Mouse (Mus musculus) heart, adult 8-10 months (tissue): ENCODE results near the gene Arid1b. TPM values are rescaled to one million over a fixed set of nuclear protein-coding genes. Genes with fewer than 3 reads are reported as not detected.
"Not testable (repeated sequence)": the region's sequence is repeated elsewhere in the genome, so short reads cannot be mapped to it uniquely, and the experiment has no call there.

Experiments used
- DNase-seq: peaks from one replicate; pipeline ENCODE4 v3.0.0; 2022; ENCODE audit warnings: low spot score
- total RNA-seq, 4 experiments: library from RNA; stranded (reverse); gene quantifications; 2 replicates each; pipeline ENCODE4 v1.2.4; 2022

Arid1b gene
- total RNA-seq, 4 experiments from 2014 or later = 25.0 to 27.2 (median 26.2) TPM

DNA sequence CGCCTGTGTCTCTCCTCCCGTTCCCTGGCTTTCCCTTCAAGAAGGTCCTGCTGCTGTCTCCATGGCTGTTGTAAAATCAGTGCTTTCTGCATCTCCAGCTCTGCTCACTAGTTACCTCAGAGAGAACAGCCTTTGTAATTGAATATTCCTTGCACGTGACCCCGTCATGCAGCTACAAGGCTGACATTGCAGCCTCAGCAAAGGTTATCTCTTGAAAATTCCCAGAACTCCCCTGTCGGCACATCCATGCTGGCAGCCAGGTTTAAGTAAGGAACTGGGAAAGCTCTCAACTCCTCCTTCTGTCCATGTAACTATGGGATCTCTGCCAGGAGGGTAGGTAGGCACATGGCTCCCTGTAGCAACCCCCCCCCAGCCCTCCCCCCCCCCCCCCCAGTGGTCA, 91.8 kb downstream of the Arid1b start:
- peak; percentile 27 for DNase-seq

DNA sequence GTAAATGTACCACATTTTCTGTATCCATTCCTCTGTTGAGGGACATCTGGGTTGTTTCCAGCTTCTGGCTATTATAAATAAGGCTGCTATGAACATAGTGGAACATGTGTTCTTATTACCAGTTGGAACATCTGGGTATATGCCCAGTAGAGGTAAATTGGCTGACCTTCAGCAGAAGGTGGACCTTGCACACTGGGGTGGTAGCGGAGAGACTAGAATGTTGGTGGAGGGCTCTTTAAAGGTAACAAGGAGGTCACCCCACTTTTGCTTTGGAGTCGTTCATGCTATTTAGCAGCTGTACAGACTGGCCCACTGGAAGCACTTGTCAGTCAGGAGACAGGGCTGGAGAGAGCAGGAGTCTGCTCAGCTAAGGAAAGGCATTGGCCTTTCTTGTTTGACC, 94.1 kb downstream of the Arid1b start:
- DNase-seq = not testable (repeated sequence)

DNA sequence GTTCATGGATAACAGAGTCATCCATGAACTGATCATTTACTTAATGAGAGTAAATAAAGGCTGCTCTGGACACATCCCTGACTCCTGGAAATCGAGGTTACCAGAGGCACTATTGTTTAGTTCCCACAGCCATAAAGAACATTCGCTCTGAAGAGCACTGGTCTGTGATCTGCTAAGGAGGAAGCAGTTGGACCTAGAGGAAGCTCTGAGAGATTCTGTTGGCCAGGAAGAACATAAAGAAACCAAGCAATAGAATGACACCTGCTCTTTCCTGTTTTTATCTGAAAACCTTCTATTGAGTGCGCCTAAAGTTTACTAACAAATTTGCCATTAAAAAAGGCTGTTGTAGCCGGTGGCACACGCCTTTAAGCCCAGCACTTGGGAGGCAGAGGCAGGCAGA, 94.7 kb downstream of the Arid1b start:
- DNase-seq = no peak

DNA sequence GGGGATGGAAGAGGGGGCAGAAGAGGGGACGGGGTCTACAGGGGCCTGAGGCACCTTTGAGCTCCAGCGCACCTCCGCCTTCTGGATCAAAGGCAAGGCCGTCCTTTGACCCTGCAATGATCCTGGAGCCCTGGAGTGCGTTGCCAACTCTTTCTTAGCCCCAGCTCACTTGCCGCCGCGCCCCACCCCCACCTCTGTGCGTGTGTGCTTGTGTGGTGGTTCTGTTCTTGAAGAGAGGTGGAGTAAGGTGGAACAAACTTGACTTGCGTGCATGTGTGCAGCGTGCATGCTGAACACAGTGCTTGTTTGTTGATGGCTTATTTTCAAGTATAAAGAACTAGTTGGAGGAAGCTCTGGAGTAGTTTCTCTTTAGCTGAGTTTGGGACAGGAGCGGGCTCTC, 95.4 kb downstream of the Arid1b start:
- DNase-seq = no peak

DNA sequence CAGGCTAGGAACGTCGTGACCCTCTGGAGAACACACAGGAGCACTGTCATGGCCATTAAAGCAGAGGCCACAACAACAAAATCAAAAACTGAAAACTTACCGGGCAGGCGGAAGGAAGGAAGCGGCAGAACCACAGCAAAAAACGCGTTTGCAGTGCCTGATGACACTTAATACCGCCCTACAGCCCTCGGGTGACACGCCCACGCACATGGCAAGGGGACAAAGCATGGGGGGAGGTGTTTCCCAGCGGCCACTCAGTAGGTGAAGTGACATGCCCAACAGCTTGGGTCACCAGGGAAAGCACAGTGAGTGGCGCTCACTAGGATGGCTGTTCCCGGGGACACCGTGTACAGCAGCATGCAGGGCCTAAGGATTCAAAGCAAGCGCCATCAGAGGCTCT, 97.4 kb downstream of the Arid1b start:
- no peak for DNase-seq

DNA sequence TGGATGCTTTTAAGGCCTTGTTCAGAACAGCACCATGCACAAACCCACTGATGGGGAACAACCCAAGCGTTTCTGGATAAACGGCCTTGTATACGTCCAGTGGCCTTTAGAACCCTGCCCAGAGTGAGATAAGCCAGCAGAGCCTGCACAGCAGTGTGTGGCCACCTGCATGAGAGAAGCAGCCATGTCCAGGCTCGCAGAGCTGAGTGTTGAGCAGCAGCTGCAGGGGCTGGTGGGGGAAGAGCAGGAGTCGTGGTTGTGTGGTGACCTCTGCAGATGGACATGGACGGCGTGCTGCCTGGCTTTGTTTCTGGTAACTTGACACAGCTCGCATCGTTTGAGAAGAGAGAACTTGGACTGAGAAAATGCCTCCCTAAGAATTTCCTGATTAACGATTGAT, 97.8 kb downstream of the Arid1b start:
- DNase-seq = no peak

DNA sequence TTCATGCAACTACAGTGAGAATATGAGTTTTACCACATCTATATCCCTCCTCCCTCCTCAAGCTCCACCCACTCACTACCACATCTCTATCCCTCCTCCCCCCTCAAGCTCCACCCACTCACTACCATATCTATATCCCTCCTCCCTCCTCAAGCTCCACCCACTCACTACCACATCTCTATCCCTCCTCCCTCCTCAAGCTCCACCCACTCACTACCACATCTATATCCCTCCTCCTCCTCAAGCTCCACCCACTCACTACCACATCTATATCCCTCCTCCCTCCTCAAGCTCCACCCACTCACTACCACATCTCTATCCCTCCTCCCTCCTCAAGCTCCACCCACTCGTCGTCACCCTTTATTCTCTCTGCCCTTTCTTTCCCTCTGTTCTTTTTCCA, 99.2 kb downstream of the Arid1b start:
- not testable (repeated sequence) for DNase-seq

DNA sequence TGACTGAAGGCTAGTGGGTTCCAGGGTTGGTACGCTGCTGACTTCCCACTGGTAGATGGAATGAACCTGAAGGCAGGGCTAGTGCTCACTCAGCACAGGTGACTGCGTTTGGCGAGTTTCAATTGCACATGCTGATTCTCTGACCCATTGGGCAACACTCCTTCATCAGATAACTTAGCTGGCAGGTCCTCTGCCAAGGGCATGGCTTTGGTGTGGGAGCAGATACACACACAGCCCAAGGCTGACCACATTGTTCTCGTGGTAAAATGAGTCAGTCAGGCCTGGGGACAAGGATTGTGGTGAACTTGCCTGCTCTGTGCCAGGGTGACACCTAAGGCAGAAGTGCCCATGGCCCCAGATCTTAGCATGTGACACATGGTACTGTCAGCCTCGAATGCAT, 100.5 kb downstream of the Arid1b start:
- no peak for DNase-seq

DNA sequence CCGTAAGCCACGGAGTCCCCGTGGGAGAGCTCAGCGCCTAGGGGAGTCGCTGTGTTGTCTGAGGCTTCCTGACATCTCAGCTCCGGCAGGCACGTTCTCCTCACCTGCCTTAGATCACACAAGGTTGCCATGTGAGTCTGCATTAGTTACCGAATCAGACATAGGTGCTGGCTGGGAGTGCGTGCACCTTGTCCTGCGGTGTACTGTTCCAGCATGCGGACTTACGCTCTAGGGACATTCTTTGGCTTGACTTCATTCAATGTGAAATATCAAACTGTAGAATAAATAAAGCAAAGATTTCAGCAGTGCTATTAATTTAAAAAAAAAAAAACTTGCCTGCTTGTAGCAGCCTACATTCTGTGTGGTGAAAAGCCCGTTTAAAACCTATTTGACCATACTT, 101.6 kb downstream of the Arid1b start:
- DNase-seq = no peak

DNA sequence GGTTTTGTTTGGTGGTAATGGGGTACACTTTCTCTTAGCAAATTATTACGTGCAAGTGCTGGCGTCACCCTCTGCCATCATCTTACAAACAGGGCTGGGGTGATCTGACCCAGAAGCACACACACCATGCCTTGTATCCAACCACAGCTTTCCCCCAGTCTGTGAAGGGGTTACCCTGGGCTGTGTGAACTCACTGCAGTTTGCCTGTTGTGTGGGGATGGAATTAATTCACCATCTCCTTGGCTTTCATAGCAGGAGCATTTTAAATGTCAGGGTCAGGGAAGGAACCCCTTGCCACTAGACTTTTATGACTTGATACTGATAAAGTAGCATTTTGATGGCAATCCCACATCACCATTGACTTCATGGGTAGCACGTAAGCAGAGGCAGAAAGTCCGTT, 102.9 kb downstream of the Arid1b start:
- no peak for DNase-seq

DNA sequence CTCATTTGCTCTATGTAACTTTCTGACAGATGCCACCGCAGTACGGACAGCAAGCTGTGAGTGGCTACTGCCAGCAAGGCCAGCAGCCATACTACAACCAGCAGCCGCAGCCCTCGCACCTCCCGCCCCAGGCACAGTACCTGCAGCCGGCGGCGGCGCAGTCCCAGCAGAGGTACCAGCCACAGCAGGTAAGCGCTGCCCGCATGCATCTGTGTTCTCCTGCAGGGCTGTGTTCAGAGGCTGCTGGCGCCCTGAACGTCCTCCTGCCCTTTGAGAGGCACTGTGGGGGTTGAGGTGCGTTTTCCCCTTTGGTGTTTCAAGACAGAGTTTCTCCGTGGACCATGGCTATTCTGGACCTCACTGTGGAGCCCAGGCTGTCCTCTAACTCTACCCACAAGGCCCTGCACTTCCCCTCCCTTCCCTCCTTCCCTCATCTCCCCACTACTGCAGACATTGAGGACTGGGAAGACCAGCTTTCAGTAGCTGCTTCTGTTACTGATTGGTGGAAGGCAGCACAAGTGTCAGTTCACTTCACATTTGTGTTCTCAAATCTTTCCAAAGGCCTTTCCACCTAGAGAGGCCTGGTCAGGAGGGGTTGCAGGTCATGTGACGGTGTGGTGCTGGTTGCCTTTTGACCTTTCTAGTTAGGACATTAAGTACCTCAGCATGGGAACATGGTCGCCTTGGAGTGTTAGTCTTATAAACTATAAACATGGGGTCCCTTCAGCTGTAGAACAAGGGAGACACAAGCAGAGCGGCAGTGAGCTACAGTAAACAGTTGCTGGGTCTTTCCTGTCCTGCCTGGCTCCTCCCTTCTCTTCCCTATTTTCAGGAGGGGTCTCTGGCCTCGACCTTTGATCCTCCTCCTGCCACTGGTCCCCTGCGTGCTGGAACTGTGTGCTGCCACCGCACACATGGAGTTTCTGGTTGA, 103.7 kb downstream of the Arid1b start:
- no peak for DNase-seq

DNA sequence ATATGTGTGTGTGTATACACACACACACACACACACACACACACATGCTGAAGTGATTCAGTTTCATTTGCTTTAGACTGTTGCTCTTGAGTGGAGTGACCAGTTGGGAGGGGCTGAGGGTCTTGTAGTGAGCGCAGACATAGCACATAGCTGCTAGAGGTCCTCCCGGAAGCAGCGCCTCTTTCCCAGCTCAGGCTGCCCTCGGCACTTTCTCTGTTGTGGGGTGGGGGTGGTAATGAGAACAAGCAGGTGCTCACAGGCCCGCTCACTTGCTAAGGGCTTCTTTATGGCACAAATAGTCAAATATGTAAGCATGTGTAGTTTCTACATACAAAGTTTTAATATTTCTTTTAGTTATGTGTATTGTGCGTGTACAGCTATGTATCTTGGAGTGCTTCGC, 104.6 kb downstream of the Arid1b start:
- DNase-seq = no peak

DNA sequence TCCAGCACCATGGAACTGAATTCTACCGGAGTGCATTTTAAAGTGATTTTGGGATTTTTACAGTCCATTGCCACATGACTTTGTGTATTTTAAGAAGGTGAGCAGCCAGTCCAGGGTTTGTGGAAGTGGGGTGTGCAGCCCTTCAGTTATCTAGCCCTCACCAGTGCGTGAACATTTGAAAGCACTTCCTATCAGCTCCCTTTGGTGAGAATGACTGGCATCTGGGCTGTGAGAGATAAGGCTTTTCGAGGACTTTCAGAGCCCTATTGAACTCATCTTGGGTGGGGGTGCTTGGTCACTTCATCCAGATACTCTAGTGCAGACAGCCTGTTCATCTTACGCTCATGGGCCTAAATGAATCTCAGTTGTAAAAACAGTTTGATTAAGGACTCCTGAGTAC, 105.1 kb downstream of the Arid1b start:
- no peak for DNase-seq

DNA sequence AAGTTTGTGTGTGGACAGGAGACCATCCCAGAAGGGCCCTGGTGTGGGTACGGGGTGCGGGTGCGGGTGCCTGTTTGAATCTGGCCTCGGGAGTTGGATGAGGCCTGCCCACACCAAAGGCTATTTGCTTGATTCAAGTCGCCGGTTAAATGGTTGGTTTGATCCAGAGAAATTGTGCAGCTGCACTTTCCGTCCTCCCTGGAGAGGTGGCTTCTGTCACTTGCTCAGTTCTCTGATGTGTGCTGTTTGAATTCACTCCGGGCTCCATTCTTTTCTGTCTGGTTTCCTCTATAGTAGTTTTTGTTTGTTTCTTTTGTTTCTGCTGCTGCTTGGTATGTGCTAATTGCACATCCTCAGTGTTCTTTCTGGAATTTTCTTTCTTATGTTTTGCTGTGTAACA, 107.0 kb downstream of the Arid1b start:
- DNase-seq = no peak

DNA sequence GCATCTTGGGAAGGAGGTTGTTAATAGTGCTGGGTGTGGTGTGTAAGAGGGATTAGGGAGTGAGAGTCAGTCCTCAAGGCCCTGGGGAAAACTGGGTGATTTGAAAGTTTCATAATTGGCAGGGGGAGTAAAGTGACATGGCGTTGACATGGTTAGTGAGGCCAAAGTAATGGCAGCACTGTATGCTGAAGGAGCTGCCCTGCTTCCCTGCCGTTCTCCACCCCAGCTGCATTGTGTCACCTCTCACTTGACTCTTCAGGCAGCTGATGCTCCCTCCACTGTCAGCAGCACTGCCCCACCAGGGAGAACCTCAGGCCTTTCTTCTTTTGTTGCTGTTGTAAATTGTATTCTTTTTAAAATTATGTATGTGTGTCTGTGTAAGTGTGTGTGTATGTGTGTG, 107.8 kb downstream of the Arid1b start:
- no peak for DNase-seq

DNA sequence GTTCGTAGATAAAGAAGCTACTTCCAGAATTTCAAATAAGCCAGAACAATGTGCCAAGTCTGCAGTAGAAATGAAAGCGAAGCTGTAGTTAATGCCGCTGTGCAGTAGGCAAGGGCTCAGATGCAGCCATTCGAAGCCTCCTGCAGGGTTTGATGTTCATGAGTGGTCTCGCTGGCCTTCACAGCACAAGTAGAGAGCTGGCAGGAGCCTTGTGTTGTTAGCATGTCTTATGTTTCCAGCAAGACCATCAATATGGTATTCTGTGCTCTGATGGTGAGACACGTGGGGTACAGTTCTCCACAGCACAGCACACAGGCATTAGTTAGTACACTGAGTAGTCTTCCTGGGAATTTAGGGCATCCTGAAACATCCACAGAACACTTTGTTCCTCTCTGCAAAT, 111.6 kb downstream of the Arid1b start:
- no peak for DNase-seq

DNA sequence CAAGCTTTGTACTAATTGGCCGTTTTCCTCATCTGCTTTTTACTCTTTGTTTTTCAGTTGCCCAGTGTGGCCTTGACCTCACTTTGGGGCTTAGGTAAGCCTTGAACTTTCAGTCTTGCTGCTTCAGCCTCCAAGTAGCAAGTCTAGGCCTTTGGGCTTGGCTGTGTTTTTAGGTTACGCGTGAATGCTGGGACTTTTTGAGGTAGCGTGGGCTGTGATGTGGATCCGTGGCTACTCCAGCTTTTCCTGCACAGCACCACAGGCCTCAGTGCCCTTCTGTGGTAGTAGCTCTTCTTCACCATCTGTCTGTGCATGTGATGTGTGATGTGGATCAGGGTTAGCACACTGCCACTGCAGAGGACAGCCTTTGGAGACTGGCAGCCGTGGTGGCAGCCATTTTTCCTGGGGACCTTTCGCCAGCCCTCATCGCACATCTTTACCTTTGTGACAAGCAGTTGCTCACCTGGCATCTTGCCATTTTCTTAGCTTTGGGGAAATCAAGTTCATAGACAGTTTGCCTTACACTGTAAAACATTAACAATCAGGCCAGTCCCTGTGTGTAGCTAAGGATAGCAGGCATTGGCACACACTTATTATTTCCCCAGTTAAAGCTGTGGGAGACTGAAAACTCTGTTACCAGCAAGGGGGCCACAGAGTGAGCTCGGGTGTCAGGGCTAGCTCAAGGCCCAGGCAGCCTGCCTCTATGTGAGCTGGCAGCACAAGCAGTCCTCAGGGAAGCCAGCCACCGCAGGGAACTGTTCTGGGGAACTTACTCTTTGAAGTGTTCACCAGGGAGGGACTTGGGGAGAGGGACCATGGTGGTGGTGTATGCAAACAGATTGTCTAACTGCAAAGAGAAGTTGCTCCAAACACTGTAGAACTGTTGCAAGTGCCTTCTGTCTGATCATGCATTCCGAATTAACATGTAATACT, 112.4 kb downstream of the Arid1b start:
- no peak for DNase-seq

DNA sequence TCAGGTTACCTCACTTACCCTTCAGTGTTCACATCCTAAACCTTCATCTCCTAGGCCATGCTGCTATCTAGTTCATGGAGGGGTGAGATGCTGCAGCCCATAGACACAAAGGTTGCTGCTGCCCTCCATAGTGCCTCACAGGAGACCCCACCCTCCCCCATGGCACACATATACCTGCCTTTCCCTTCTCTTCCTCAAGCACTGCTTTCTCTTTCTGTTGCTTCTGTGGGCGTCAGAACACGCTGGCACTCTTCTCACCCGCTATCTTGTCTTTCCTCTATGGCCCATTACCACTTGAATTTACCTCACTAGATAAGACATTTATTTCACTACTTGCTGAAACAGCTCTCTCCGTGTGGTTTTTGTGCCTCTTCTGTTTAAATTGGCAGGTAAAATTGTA, 113.4 kb downstream of the Arid1b start:
- no peak for DNase-seq

DNA sequence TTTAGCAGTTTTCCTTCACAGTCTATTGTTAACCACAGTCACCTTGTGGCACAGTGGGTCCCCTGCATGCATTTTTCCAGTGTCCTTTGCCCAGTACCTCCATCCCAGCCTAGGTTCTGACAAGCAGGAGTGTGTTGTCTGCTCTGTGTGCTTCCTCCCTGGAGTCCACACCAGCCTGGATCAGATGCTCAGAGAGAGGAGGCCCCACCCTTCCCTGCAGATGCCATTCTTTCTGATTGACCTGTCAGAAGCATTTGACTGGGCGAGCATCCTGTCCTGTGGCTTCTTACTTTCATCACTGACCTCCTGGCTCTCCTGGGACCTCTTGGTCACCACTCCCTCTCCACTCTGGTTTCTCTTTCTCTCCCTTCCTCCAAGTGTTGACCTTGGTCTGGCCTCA, 113.9 kb downstream of the Arid1b start:
- DNase-seq = no peak

DNA sequence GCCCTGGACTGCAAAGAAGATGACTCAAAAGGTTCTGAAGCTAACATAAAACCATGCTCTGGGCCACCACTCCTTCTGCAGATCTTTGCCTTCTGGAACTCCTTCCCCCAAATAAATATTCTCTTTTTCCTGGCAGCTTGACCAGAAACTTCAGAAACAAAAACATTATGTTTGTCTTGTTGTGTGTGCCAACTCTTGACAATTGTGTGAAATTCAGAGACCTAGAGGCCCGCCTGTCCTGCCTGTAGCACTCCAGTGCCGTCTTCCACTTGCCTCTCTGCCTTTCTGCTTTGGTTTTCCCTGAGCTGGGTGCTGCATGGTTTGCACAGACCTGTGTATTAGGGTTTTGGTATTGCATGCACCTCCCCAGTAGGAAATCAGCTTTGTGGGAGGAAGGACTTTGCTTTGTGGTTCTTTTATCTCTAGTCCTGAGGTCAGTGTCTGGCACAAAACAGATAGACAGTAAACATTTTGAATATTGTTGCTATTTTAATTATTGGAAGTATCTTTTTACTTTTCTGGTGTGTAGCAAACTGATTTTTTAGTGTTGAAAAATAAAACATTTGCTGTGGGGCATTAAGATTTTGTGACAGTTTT, 114.5 kb downstream of the Arid1b start:
- DNase-seq = no peak

DNA sequence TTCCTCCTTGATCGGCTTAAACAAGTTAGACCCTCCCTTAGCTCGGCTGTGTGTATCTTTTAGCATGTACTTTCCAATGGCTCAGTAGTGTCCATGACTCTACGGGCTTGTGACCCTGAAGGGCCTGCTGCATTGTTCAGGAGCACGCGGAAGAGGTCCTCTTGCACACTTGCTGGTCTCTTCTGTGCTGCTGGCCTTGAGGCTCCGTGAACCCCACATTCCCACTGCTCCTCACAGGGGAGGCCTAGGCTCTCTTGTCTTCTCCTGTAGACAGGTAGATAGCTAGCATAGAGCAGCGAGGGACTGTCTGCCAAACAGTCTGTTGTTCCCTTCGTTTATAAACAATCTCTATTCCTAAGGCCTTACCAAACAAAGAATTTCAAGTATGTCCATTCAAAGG, 115.2 kb downstream of the Arid1b start:
- DNase-seq = no peak

DNA sequence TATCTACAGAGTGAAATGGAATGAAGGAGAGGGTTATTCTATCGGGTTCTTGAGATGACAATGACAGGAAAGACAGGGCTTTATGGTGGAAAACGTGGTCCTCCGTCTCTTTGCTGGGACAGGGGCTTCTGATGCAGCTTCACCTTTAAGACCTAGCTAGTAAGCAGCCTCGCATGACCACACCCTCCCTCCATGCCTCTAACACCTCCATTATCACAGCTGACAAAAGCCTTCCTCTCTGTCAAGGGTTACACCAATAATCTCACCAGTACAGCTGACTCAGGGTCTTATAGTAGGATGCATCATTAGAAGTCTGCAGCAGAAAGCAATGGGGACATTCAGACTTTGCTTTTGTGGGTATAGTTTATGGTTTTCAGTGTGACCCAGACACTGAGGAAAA, 116.0 kb downstream of the Arid1b start:
- no peak for DNase-seq
